Mouse (Mus musculus) kidney, postnatal 0 days (tissue): ENCODE data around the gene Tiam1. TPM values are rescaled to one million over a fixed set of nuclear protein-coding genes. Genes with fewer than 3 reads are reported as not detected.

ENCODE experiments used
- ATAC-seq: fragments of 200-750 bp; cut with Nextera tagmentation; replicated peaks from 2 replicates; pipeline ENCODE4 v1.8.0; 2017; ENCODE audit warnings: low read depth, moderate number of reproducible peaks, moderate TSS enrichment, moderate library complexity; ENCODE audit not compliant: low FRiP score
- DNase-seq: peaks from one replicate; pipeline ENCODE4 v3.0.0-alpha.2; 2016; ENCODE audit warnings: low spot score
- H3K27ac ChIP-seq: fragments of 300-500 bp; sonication (generic); 2 replicates; pipeline ENCODE4 v1.5.1; 2014; ENCODE audit warnings: mild to moderate bottlenecking
- H3K27me3 ChIP-seq: fragments of 300-500 bp; sonication (generic); 2 replicates; pipeline ENCODE4 v1.6.1; 2014; ENCODE audit warnings: low read length, mixed read lengths; ENCODE audit not compliant: insufficient read depth
- H3K36me3 ChIP-seq: fragments of 300-500 bp; sonication (generic); 2 replicates; pipeline ENCODE4 v1.6.1; 2014; ENCODE audit warnings: low read length, mixed read lengths; ENCODE audit not compliant: insufficient read depth
- H3K4me1 ChIP-seq: fragments of 300-500 bp; sonication (generic); replicated peaks from 2 replicates; pipeline ENCODE4 v1.6.1; 2014; ENCODE audit warnings: antibody characterized with exemption, low read length, mixed read lengths; ENCODE audit not compliant: insufficient read depth
- H3K4me2 ChIP-seq: fragments of 300-500 bp; sonication (generic); 2 replicates; pipeline ENCODE4 v1.6.1; 2014; ENCODE audit warnings: mild to moderate bottlenecking, low read length, moderate library complexity, mixed read lengths
- H3K4me3 ChIP-seq: fragments of 300-500 bp; sonication (generic); replicated peaks from 2 replicates; pipeline ENCODE4 v1.5.1; 2014; ENCODE audit warnings: low read depth, low read length
- H3K9ac ChIP-seq: fragments of 300-500 bp; sonication (generic); 2 replicates; pipeline ENCODE4 v1.6.1; 2014; ENCODE audit warnings: low read depth, low read length
- H3K9me3 ChIP-seq: fragments of 300-500 bp; sonication (generic); replicated peaks from 2 replicates; pipeline ENCODE4 v1.6.1; 2016; ENCODE audit warnings: low read length, inconsistent platforms, mixed read lengths
- CTCF ChIP-seq: IDR thresholded peaks from 2 replicates; pipeline ENCODE4 v1.5.1; 2016; ENCODE audit warnings: antibody characterized with exemption, low read depth, mild to moderate bottlenecking, moderate library complexity
- WGBS: fragments of 180-500 bp; shearing (Covaris S2); extraction: QIAGEN DNeasy Blood & Tissue Kit; methylation state at CpG from one replicate; pipeline ENCODE4 v1.1.7; 2014; 5-methylcytosine and 5-hydroxymethylcytosine counted together
- polyA plus RNA-seq: library from polyadenylated mRNA; unstranded; fragments of >200 nt; fragmentation: Nextera tagmentation; extraction: Ambion mirVana; gene quantifications from 2 replicates; pipeline ENCODE4 v1.2.1, GENCODE M21; 2015

Tiam1 gene
- polyA plus RNA-seq, 1 experiment from 2014 or later: 11.5 TPM

DNA sequence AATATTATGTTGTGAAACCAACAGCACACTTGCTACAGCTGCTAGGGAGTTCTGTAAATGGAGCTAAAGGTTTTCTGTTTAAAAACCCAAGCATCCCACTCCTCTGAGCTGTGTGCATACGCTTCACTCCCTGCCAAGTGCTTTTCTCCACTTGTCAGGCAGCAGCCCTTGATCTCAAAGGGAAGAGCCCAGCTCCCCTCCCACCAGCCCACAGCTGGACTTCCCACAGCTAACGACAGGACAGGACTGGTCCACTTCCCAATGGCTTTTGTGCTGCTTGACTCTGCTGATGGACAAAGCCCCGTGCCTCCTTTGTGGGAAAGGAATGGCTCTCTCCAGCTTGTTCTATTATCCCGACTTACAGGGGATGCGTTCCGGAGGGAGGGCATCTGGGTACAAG is 199.5 kb downstream of the Tiam1 start:
- DNase-seq (no peak), ATAC-seq (no peak)
- Histone ChIP-seq H3K4me2 (no peak overlapping the region), H3K9ac (no peak overlapping the region), H3K9me3 (0 out of 2 replicates have a peak, but pooled peaks cover 8% of the 10 kb centered on the region), H3K27ac (no peak overlapping the region), H3K27me3 (no peaks in the 10 kb centered on the region), H3K36me3 (no peaks in the 10 kb centered on the region), H3K4me3 (no peak overlapping the region), H3K4me1 (no peaks in the 10 kb centered on the region)
- 42% methylated on average over 6 of the region's 6 CpGs for WGBS
- TF ChIP-seq CTCF: no peak

DNA sequence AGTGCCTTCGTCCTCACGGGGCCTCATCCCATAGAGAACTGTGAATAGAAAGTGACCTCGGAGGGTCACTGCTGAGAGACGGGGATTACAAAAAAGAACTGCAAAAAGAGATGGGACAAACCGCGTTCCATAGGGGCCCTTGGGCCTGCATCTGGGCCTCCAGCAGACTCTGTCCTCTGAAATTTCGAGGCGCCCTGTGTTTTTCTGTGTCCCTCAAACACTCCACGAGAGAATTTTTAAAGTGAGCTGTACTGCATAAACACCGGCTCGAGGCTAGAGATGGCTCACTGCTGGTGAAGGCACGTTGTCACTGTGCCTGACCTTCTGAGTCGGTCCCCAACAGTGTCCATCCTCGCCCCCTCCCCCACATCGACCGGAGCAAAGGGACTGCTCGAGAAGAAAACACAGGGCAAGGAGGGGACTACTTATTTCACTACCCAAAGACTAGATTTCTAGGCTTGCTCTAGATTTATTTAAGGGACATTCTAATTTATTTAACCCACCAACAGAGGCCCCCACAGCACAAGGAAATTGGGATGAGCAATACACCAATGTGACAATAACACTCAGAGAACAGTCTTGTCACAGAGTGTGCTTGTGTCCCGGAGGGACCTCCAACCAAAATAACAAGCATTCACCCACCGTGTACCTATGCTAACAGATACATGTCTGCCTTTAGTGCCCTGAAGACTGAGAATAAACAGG is 200.2 kb downstream of the Tiam1 start:
- Histone ChIP-seq H3K36me3 (no peaks in the 10 kb centered on the region), H3K27ac (no peak overlapping the region), H3K4me2 (no peak overlapping the region), H3K27me3 (no peaks in the 10 kb centered on the region), H3K4me3 (no peak overlapping the region), H3K9ac (no peak overlapping the region), H3K4me1 (no peaks in the 10 kb centered on the region), H3K9me3 (0 out of 2 replicates have a peak, but pooled peaks cover 8% of the 10 kb centered on the region)
- peak; percentile 49; the same call in 1 of the 2 replicates for TF ChIP-seq CTCF
- DNase-seq (peak; percentile 47), ATAC-seq (no peak)
- WGBS: 43% methylated on average over 19 of the region's 19 CpGs

DNA sequence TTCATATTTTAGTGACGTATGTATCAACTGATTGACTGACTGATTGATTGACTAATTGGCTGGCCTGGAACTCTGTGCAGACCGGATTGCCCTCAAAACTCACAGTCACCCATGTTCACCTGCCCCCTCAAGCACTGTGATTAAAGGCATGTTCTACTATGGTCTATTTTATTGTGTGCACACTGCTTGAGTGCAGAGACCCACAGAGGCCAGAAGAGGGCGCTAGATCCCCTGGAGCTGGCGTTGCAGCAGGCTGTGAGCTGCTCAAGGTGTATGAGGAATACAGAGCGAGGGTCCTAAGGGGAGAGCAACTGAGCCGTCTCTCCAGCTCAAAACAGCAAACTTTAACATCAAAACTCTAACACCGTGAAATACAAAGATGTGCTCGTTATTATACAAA is 202.9 kb downstream of the Tiam1 start:
- no peak for DNase-seq
- 91% methylated on average over 8 of the region's 8 CpGs for WGBS
- Histone ChIP-seq H3K4me1 (no peaks in the 10 kb centered on the region), H3K9me3 (0 out of 2 replicates have a peak, but pooled peaks cover 8% of the 10 kb centered on the region), H3K9ac (no peak overlapping the region), H3K36me3 (no peaks in the 10 kb centered on the region), H3K27me3 (no peaks in the 10 kb centered on the region), H3K4me3 (no peak overlapping the region), H3K27ac (no peak overlapping the region), H3K4me2 (no peak overlapping the region)
- no peak for ATAC-seq
- 0 out of 2 replicates have a peak, but pooled peaks have one; percentile 13 for TF ChIP-seq CTCF

DNA sequence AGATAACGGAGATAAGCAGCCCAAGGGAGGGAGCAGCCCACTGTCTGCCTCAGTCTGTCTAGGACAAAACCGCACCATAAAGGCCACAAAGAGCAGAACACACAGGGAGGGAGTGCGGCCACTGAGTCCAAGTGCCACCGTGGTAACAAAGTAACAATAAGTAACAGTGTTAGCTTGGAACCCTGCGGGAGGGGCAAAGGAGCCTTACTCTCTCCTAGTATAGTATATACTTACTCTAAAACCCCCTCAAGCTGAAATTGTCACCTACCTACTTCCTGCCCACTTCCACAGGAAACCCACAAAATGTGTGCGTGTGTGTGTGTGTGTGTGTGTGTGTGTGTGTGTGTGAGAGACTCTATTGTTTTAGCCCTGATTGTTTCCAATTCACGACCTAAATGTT is 205.3 kb downstream of the Tiam1 start:
- 68% methylated on average over 7 of the region's 7 CpGs for WGBS
- Histone ChIP-seq H3K4me1 (no peaks in the 10 kb centered on the region), H3K4me2 (no peak overlapping the region), H3K27ac (no peak overlapping the region), H3K36me3 (no peaks in the 10 kb centered on the region), H3K9me3 (0 out of 2 replicates have a peak, but pooled peaks cover 8% of the 10 kb centered on the region), H3K27me3 (no peaks in the 10 kb centered on the region), H3K9ac (no peak overlapping the region), H3K4me3 (no peak overlapping the region)
- ATAC-seq: no peak
- TF ChIP-seq CTCF: no peak
- DNase-seq: no peak

DNA sequence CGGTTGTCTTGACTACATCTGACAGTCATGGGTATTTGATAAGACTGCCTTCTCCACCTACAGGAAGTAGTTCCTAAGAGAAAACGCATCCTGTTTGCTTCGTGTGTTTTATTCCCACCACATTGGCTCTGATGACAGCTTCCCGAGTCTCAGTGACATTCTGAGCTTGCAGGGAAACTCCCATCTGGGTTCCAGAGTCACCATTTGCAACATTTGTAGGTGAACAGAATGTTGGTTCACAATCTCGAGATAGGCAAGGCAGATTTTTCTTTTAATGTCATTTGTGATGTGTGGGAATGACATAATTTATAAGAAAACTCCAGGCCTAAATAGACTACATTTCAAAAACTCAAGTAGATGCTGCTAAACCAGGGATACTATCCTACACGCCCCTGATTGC is 207.0 kb downstream of the Tiam1 start:
- Histone ChIP-seq H3K27me3 (no peaks in the 10 kb centered on the region), H3K4me3 (no peak overlapping the region), H3K27ac (no peak overlapping the region), H3K9me3 (0 out of 2 replicates have a peak, but pooled peaks cover 8% of the 10 kb centered on the region), H3K9ac (no peak overlapping the region), H3K36me3 (no peaks in the 10 kb centered on the region), H3K4me2 (no peak overlapping the region), H3K4me1 (no peaks in the 10 kb centered on the region)
- WGBS: 60% methylated on average over 6 of the region's 6 CpGs
- ATAC-seq (no peak), DNase-seq (no peak)
- no peak for TF ChIP-seq CTCF

DNA sequence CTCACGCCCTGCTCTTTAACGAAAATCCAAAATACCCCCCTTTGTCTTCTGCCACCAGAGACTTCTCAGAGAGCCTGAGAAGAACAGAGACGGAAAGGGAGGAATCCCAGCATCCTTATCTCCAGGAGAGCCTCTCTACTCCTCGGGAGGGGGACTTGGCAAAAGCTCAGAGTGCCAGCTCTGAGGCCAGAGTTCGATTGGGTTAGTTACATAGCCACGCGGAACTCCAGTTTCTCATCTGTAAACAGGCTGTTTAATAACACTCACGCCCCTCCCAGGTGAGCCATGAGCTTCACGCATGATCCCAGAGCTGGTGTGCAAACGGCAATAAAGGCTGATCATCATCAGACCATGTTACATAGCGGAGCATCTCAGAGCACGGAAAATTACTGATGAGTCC is 208.2 kb downstream of the Tiam1 start:
- no peak for DNase-seq
- H3K4me3 ChIP-seq: no peak overlapping the region

More for the DNA sequence above, 208.2 kb downstream of the Tiam1 start:
- Histone ChIP-seq H3K36me3 (no peaks in the 10 kb centered on the region), H3K27ac (no peak overlapping the region), H3K9me3 (no peaks in the 10 kb centered on the region), H3K27me3 (no peaks in the 10 kb centered on the region), H3K4me1 (no peaks in the 10 kb centered on the region), H3K9ac (no peak overlapping the region), H3K4me2 (no peak overlapping the region)
- no peak for ATAC-seq
- 71% methylated on average over 12 of the region's 12 CpGs for WGBS
- no peak for TF ChIP-seq CTCF
